In the genomic region with DNA sequence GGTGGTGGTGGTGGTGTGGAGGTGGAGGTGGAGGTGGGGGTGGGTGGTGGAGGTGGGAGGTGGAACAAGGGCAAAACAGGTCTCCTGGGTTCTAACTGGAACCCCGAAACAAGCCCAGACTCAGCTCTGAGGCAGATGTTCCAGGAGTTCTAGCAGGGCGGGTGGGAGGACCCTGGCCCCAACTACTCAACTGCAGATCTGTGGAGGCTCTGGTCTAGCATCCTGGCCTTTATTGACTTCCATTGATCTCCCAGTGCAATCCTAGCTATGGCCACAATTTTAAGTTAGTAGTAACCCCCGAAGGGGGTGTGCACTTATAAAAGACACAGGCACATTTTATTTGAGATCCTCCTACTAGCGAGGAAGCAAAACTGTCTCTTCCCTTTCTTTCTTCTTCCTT, we compare ENCODE assay signal across 12 mouse cellular contexts. TPM values are rescaled to one million over a fixed set of nuclear protein-coding genes. Genes with fewer than 3 reads are reported as not detected.
DNase-seq lines count a peak whose midpoint lies in the region; ATAC-seq lines count a peak whose summit lies in the region.
"Had no signal": no experiment of that assay in that cellular context is flagged by ENCODE, and none has a peak within 500 bp of the region (broad histone marks: within the 10 kb centered on the region; RNA-seq: fewer than 3 reads in every experiment).

No protein-coding gene starts in this region.

- H3K27ac ChIP-seq in hindbrain, embryonic 13.5 days: no peak overlapping the region
- H3K27ac ChIP-seq in hindbrain, embryonic 16.5 days (ENCODE audit: low read depth, low read length): no peak overlapping the region
- H3K27ac ChIP-seq in midbrain, embryonic 13.5 days: no peak overlapping the region
- no peak overlapping the region for H3K27ac ChIP-seq in midbrain, embryonic 15.5 days
- H3K27ac ChIP-seq in intestine, embryonic 16.5 days (ENCODE audit: low read length): peak overlapping the region; percentile 88
- H3K27ac ChIP-seq: hindbrain, embryonic 12.5 days; layer of hippocampus, adult 2 months had no signal

- DNase-seq in urinary bladder, postnatal 4 days (ENCODE audit: low spot score in 2 of 2): no peak
- no peak for DNase-seq in yolk sac, embryonic 10.5 days (ENCODE audit: low spot score)
- DNase-seq: thymus, postnatal 14 days had no signal

- H3K4me1 ChIP-seq in hindbrain, embryonic 13.5 days (replicated peaks): peaks cover 10% of the 10 kb centered on the region
- H3K4me1 ChIP-seq in hindbrain, embryonic 16.5 days (ENCODE audit: control insufficient read depth, insufficient read depth, low read depth, low read length): no peaks in the 10 kb centered on the region
- peaks cover 12% of the 10 kb centered on the region; the same call in 1 of the 2 replicates for H3K4me1 ChIP-seq in midbrain, embryonic 13.5 days (replicated peaks)
- peaks cover 5% of the 10 kb centered on the region for H3K4me1 ChIP-seq in midbrain, embryonic 15.5 days
- H3K4me1 ChIP-seq in intestine, embryonic 16.5 days (ENCODE audit: control insufficient read depth, insufficient read depth, low read length): 0 out of 2 replicates have a peak, but pooled peaks cover 5% of the 10 kb centered on the region

- ATAC-seq in hindbrain, embryonic 13.5 days (ENCODE audit: low FRiP score): 0 out of 2 replicates have a peak, but pooled peaks have one; percentile 23
- ATAC-seq in hindbrain, embryonic 16.5 days: no peak
- peak; percentile 9; the same call in 1 of the 2 replicates for ATAC-seq in midbrain, embryonic 13.5 days
- ATAC-seq in midbrain, embryonic 15.5 days (replicated peaks): no peak
- ATAC-seq in intestine, embryonic 16.5 days: no peak

- WGBS in hindbrain, embryonic 13.5 days: 5% methylated on average over 4 of the region's 4 CpGs
- 3% methylated on average over 4 of the region's 4 CpGs for WGBS in hindbrain, embryonic 16.5 days
- 3% methylated on average over 4 of the region's 4 CpGs for WGBS in midbrain, embryonic 13.5 days
- WGBS in midbrain, embryonic 15.5 days: 3% methylated on average over 4 of the region's 4 CpGs
- WGBS in intestine, embryonic 16.5 days: 4% methylated on average over 4 of the region's 4 CpGs

- no peak overlapping the region for H3K4me3 ChIP-seq in hindbrain, embryonic 13.5 days
- no peak overlapping the region for H3K4me3 ChIP-seq in hindbrain, embryonic 16.5 days (ENCODE audit: low read length)
- no peak overlapping the region for H3K4me3 ChIP-seq in midbrain, embryonic 13.5 days (replicated peaks)
- no peak overlapping the region for H3K4me3 ChIP-seq in midbrain, embryonic 15.5 days
- H3K4me3 ChIP-seq in intestine, embryonic 16.5 days (ENCODE audit: low read length): peak overlapping the region; percentile 55
- H3K4me3 ChIP-seq: erythroblast, embryonic 14.5 days; hindbrain, embryonic 12.5 days; layer of hippocampus, adult 2 months had no signal

- H3K4me2 ChIP-seq in hindbrain, embryonic 13.5 days: no peak overlapping the region
- no peak overlapping the region for H3K4me2 ChIP-seq in hindbrain, embryonic 16.5 days (ENCODE audit: low read length)
- no peak overlapping the region for H3K4me2 ChIP-seq in midbrain, embryonic 13.5 days (replicated peaks)
- no peak overlapping the region for H3K4me2 ChIP-seq in midbrain, embryonic 15.5 days
- peak overlapping the region; percentile 37 for H3K4me2 ChIP-seq in intestine, embryonic 16.5 days (ENCODE audit: low read depth, low read length)
- H3K4me2 ChIP-seq: hindbrain, embryonic 12.5 days had no signal

- H3K9ac ChIP-seq in hindbrain, embryonic 13.5 days: no peak overlapping the region
- H3K9ac ChIP-seq in hindbrain, embryonic 16.5 days (ENCODE audit: low read depth, low read length): no peak overlapping the region
- no peak overlapping the region for H3K9ac ChIP-seq in midbrain, embryonic 13.5 days (replicated peaks)
- no peak overlapping the region for H3K9ac ChIP-seq in midbrain, embryonic 15.5 days
- H3K9ac ChIP-seq in intestine, embryonic 16.5 days (ENCODE audit: low read depth, low read length): peak overlapping the region; percentile 75
- H3K9ac ChIP-seq: hindbrain, embryonic 12.5 days had no signal

- H3K9me3 ChIP-seq in hindbrain, embryonic 13.5 days: no peaks in the 10 kb centered on the region
- no peaks in the 10 kb centered on the region; the same call in 1 of the 2 replicates for H3K9me3 ChIP-seq in hindbrain, embryonic 16.5 days (ENCODE audit: control insufficient read depth, low read length)
- no peaks in the 10 kb centered on the region for H3K9me3 ChIP-seq in midbrain, embryonic 13.5 days
- H3K9me3 ChIP-seq in midbrain, embryonic 15.5 days: no peaks in the 10 kb centered on the region
- H3K9me3 ChIP-seq in intestine, embryonic 16.5 days (ENCODE audit: control insufficient read depth, low read length): no peaks in the 10 kb centered on the region
- H3K9me3 ChIP-seq: hindbrain, embryonic 12.5 days had no signal

- peaks cover 95% of the 10 kb centered on the region for H3K27me3 ChIP-seq in hindbrain, embryonic 13.5 days
- peaks cover 59% of the 10 kb centered on the region for H3K27me3 ChIP-seq in hindbrain, embryonic 16.5 days (replicated peaks; ENCODE audit: control insufficient read depth, insufficient read depth, low read length)
- H3K27me3 ChIP-seq in midbrain, embryonic 13.5 days: peaks cover 95% of the 10 kb centered on the region
- H3K27me3 ChIP-seq in midbrain, embryonic 15.5 days (replicated peaks): peaks cover 80% of the 10 kb centered on the region
- peaks cover 19% of the 10 kb centered on the region; the same call in 1 of the 2 replicates for H3K27me3 ChIP-seq in intestine, embryonic 16.5 days (replicated peaks; ENCODE audit: control insufficient read depth, insufficient read depth, low read length)
- H3K27me3 ChIP-seq: CH12.LX had no signal

- no peaks in the 10 kb centered on the region for H3K36me3 ChIP-seq in hindbrain, embryonic 13.5 days
- H3K36me3 ChIP-seq in hindbrain, embryonic 16.5 days (ENCODE audit: control insufficient read depth, insufficient read depth, low read length): no peaks in the 10 kb centered on the region
- H3K36me3 ChIP-seq in midbrain, embryonic 13.5 days: no peaks in the 10 kb centered on the region
- H3K36me3 ChIP-seq in midbrain, embryonic 15.5 days (replicated peaks): no peaks in the 10 kb centered on the region
- no peaks in the 10 kb centered on the region for H3K36me3 ChIP-seq in intestine, embryonic 16.5 days (ENCODE audit: control insufficient read depth, insufficient read depth, low read length)
- H3K36me3 ChIP-seq: hindbrain, embryonic 12.5 days had no signal

RNA-seq across cellular contexts. Expression of a gene that starts 2.0 kb away (rescaled TPM):
- 1.0 and 1.5 TPM in 2 replicates for polyA plus RNA-seq in hindbrain, embryonic 13.5 days (2015; fragmentation: Nextera tagmentation; extraction: Ambion mirVana)
- polyA plus RNA-seq in hindbrain, embryonic 16.5 days (2015; fragmentation: Nextera tagmentation; extraction: Ambion mirVana): 1.5 and 1.9 TPM in 2 replicates
- polyA plus RNA-seq in midbrain, embryonic 13.5 days (2015; fragmentation: Nextera tagmentation; extraction: Ambion mirVana): 0.32 and 0.41 TPM in 2 replicates
- polyA plus RNA-seq in midbrain, embryonic 15.5 days (2015; fragmentation: Nextera tagmentation; extraction: Ambion mirVana): 0.31 and 0.36 TPM in 2 replicates
- 133 and 145 TPM in 2 replicates for polyA plus RNA-seq in intestine, embryonic 16.5 days (2015; fragmentation: Nextera tagmentation; extraction: Ambion mirVana)
- polyA plus RNA-seq: erythroblast, embryonic 14.5 days had no signal

Comparison
In these comparisons a context has a peak if more than half of its experiments do, and no peak if none do; other contexts are left out.
1. ATAC-seq: peak in hindbrain, embryonic 13.5 days (single experiment) and midbrain, embryonic 13.5 days (single experiment); none in hindbrain, embryonic 16.5 days (single experiment), midbrain, embryonic 15.5 days (single experiment) and intestine, embryonic 16.5 days (single experiment).
2. RNA of a gene that starts 2.0 kb away (polyA plus RNA-seq): 133 to 145 TPM in intestine, embryonic 16.5 days; 1.5 to 1.9 TPM in hindbrain, embryonic 16.5 days, 1.0 to 1.5 TPM in hindbrain, embryonic 13.5 days, 0.32 to 0.41 TPM in midbrain, embryonic 13.5 days and 0.31 to 0.36 TPM in midbrain, embryonic 15.5 days; every median in the first group is over 10 times any median in the second.